Mouse (Mus musculus) spleen, postnatal 36 days (tissue): Measurements from ENCODE around the gene Mlip.
"Not testable (repeated sequence)": the region's sequence is repeated elsewhere in the genome, so short reads cannot be mapped to it uniquely, and the experiment has no call there.

ENCODE experiments used
- DNase-seq, 2 experiments: peaks; one replicate each; pipeline ENCODE4 v3.0.0; 2022; ENCODE audit warnings: low spot score in 2 of 2, mixed read lengths in 1 of 2

Mlip gene

DNA sequence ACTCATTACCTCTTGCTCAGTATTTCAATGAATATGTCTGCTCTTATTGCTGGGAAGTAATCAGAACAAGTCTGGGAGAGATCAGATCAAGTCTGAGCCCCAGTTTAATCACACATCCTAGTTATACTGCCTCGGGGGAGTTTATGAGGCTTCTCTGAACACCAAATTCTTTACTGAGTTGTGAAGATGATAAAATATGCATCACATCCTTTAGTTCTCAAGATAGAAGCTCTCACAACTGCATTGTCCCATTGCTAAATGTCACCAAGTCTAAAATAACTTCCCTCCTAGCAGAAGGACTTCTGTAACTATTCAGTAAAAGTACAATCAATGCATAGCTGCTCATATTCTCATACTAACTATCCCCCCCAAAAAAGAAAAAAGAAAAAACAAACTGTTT is 154.5 kb downstream of the Mlip start:
- DNase-seq, result no peak

DNA sequence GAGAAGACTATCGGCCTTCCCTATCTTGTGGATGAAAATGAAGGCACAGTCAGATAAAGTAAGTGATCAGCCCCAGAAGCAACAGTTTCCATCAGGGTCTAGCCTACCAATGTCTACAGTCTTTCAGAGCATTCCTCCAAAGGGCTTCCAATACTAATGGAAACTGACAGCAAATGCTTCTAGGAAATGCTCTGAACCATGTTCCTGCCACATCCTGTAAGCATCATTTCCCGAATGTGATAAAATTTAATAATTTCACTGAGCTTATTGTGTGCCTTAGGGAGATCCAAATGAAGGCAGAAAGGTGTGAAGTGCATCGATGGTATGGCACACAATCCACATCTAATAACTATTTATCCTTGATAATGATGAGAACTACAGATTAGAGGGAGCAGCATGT is 173.3 kb downstream of the Mlip start:
- DNase-seq, result no peak

DNA sequence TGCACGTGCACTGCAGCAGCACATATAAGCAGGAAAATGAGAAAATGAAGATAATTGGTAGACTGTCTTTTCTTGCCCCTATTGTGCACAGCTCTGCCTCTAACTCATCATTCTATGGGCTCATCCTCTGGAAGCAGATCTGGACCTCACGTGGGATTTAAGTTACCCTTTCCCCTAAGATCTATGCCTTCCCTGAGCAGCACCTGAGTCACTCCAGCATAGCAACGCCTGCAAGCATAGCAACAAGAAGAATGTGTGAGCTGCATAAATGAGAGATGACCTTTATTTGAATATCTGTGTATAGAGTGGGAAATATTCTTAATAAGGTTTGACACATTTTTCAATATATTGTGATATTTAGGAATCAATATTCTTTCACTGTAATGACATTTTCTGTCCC is 176.9 kb downstream of the Mlip start:
- no peak for DNase-seq

DNA sequence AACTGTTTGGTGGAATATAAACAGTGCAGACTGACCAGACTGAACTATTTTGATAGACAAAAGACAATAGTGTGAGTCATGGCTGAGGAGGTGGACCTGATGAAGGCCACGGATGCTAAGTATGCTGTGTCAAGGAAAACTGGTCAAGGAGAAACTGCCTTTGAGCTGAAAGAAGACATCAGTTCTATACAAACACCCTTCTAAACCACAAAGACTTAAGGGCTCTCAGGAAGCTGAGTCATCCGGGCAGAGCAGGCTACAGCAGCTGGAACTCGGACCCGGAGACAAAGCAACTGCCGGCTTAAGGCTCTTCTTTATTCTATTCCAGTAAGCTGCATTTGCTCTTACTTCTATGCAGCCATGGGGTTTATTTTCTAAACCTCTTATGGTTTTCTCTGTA is 180.7 kb downstream of the Mlip start:
- DNase-seq, result no peak

DNA sequence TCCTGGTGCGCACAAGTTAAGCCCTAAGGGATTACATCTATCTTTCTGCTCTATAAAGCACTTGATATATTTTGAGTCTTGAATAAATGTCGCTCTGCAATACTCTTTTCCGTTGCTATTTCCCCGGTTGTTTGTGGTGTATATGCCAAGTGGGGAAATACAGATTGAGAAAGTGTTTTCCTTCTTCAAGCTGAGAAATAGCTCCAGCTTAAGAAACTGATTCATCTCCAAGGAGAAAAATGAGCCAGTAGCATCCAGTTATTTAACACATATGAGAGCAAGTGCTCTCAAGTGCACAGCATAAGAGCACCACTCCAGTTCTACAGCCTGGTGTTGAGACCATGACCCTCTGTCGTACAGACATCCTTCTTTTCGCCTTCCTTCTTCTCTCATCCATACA is 186.9 kb downstream of the Mlip start:
- no peak for DNase-seq

DNA sequence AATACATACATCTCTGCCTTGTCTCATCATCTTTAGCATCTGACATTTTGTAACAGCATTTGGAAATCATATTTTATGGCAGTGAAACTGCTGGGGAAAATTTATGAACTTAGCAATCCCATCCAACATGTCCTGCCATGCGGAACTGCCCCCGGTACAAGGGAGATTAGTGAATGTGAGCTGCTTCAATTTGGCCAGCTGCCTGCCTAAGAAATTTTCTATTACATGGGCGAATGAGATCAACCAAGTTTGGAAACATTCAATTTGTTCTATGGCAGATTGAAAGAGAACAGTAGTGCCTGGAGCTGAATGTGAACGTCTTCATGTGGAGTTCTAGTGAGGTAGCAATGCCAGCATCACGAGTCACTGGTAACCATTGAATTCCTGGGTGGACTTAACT is 191.0 kb downstream of the Mlip start:
- no peak for DNase-seq

DNA sequence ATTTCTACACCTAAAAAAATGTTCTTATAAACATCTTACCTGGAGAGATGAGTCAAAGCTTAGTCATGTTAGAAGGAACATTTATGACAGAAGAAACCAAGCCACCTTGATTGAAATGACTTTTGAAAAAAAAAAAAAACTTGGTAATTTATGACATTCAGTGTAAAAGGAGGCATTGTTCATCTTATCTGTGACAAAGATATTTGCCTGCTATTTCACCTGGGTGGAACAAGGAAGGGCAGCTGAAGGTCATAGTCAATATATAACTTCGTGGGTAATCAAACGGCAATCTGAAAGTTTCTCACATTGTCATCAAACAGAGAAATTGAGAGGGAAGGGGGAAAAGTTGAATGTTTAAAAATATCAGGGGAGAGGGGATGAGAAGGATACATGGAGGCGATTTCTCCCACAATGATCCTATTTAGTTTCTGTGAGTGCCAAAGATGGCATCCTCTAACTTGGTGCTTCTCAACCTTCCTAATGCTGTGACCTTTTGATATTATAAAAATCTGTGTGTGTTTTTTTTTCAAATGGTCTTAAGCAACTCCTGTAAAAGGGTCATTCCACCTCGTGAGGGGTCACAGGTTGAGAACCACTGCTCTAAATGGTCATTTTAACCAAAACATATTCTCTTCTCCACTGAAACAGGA is 192.4 kb downstream of the Mlip start:
- no peak for DNase-seq

DNA sequence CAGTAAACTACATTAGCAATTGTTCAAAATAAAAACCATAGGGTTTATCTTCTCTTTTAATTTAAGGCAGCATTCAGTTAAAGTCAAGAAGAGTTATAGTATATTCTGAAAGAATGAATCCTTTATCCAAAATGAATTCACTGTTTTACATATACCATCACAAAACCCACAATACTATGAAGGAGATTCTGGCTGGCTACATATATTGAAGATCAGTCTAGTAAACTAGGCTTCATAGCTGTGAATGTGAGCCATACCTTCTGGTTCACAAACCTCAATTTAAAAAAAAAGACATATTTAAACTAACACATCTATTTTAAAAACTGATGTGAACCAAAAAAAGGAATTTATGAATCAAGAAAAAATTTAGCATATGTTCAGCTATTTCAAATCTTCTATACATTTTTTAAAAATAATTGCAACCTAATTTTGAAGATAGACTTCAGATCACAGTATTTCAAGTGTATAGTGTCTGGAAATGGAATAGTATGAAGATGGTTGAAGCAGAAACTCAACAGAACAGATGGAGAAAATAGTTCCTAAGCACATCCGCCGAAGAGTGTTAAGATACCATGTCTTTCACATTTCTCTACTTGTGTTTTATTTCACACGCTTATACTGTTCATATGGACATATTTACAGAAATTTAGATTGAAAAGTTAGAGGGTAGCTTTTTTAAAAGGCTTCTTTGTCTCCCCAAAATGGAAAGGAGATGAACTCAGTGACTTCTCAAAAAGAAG is 204.1 kb downstream of the Mlip start:
- no peak for DNase-seq

DNA sequence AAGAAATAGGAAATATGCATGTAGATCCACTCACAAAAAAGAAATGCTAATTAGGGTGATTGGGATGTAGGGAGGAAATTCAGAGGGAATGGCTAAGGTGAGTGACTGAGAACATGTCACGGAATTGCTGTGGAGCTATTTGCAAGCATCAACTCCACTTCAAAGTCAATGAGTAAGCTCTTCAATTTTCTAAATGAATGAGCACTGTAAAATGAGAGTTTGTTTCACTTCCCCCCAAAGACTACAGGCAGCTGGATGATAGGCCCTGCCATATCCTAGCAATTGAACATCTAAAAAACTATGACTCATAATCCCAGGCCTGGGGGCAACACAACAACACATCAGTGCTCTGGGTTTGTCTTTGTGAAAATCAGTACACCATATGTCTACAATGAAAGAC is 233.0 kb downstream of the Mlip start:
- DNase-seq, result no peak

DNA sequence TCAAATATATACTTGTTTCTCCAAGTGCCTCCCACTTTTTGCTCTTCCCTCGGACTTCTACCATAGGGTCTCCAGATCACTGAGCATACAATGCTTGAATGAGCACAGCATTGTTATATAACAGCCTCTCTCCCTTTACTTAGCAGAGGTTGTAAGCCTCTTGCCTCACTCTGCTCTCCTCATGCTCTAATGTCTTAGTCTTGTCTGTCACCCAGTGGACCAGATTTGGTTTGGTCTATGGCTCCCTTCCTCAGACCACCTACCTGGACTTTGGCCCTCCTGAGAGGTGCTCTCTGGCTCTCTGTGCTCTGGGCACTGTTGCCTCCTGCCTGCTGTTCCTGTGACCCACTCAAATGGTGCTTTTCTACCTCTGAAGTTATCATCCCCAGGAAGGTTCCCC is 255.9 kb downstream of the Mlip start:
- no peak for DNase-seq

DNA sequence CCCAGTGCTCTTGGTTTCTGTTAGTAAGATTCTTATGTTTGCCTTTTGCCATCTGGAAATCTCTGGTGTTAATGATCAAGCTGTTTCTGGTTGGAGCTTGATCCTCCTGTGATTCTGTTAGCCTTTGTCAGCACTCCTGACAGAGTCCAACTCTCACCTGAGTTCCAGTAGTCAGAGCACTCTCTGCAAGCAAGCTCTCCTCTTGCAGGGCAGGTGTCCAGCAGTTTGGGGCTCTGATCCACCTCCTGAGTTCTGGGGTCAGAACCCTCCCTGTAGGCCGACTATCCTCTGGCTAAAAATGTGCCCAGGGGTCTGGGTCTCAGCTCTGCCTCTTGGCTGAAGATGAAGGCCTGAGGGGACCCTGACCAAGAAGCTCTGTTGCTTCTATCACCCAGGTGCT is 269.5 kb downstream of the Mlip start:
- not testable (repeated sequence) for DNase-seq

DNA sequence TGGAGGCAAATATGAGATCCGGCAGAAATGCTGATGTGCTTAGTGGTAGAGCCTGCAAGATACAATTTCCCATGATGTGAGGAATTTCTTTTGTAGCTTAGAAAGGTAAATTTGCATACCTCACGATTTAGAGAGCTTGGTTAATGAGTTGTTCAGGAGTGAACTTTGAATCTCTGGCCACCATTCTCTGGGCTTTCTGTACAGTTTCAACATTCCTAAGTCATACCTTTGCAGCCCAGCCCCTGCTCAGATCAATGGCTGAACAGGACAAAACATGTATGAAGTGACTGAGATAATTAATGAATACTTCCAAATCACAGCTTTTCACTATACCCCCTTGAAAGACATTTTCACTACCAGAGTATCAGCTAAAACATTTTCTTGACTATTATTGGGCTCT is 281.1 kb downstream of the Mlip start:
- DNase-seq, result no peak

DNA sequence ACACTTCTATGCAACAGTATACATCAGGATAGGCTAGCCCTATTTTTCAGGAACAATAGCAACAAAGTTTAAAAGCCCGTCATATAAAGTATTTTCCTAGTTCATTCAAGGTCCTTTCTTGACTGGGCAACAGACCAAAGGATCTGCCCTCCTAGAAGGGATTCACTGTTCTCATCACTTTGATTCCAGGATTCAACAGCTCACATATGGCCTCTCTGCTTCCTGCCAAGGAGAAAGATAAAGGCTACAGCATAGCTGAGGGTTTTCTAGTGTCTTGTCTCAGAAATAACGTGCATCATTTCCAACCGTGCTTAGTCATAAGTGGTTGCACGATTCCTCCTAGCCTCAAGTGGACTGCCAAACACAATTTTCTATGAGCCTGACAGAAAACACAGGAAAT is 296.2 kb downstream of the Mlip start:
- no peak for DNase-seq

DNA sequence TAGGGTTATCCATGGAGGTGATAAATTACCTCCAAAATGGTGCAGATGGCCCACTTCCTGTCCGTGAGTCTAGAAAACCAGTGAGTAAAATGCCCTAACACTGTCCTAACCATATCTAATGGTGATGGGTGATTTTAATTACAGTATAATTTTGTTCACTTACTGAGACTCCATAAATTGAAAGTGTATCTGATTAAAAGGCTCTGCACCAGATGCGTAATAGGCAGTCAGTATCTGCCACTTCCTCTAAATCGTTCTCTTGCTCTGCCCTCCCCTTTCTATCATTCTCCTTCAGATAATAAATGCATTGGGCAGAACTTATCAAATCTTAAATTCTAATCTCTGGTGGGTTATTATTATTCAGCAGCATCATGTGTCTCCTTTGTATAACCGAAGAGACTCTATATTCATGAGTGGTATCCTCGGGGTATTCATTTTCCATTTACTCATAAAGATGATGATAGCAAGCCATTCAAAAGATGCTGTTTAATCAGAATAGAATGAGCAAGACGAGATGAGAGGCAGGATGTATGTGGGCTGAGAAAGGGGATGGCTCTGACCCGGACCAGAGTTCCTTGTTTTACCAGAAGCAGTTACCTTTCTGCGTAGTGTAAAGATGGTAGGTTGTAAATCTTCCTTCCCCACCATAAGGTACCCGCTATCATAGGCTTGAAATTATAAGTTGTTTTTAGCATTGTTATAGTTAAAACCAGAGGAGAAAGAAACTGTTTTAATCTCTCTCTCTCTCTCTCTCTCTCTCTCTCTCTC is 298.2 kb downstream of the Mlip start:
- no peak for DNase-seq
